Mouse (Mus musculus) lung, adult 2 months (tissue): Measurements from ENCODE around the gene Gm13290.
"Not testable (repeated sequence)": the region's sequence is repeated elsewhere in the genome, so short reads cannot be mapped to it uniquely, and the experiment has no call there.

Experiments
- CTCF ChIP-seq: fragments of 200-500 bp; IDR thresholded peaks from 2 replicates; pipeline ENCODE4 v1.5.1; 2011; ENCODE audit warnings: mild to moderate bottlenecking, low read length, control low read depth; ENCODE audit not compliant: insufficient read depth
- POLR2A ChIP-seq: fragments of 200-500 bp; IDR thresholded peaks from 2 replicates; pipeline ENCODE4 v1.6.1; 2011; ENCODE audit warnings: low read depth, mild to moderate bottlenecking, control low read depth, low read length, borderline replicate concordance; ENCODE audit errors: extremely low read depth

DNA sequence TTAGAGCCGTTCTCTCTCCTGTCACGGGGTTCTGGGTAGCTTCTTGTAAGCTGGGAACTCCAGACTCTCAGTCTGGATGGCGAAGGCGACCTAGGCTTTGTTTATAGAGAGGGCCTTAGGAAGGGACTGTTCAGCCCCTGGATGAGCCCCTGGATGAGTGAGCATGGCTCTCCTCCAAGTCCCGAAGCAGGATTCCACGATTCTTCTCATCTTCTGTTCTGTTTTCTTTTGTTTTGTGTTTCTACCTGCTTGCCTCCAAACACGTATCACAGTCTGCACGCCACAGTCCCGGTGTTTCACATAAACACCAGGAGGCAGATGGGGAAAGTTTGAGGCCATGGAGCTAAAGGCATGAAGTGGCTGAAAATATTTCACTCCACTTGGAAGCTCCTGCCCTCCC is 14.9 kb upstream of the Gm13290 start:
- not testable (repeated sequence) for TF ChIP-seq CTCF, POLR2A
